Mouse (Mus musculus) gastrocnemius, adult 2 months (tissue): ENCODE measurements at regions not wholly inside any gene's neighbourhood (a gene's known extent, or its start where the extent isn't known, plus 50 kb on each side); places are given as distances from the start of the nearest gene placed in this dataset.

Source experiments
- DNase-seq: peaks from one replicate; pipeline ENCODE4 v3.0.0; 2022
- H3K27ac ChIP-seq: fragments of 200-600 bp; 2 replicates; pipeline ENCODE4 v1.8.1; 2022; ENCODE audit warnings: mild to moderate bottlenecking
- H3K4me3 ChIP-seq: fragments of 200-600 bp; 2 replicates; pipeline ENCODE4 v1.8.1; 2022; ENCODE audit warnings: mild to moderate bottlenecking, moderate library complexity
- CTCF ChIP-seq: fragments of 200-600 bp; IDR thresholded peaks from 2 replicates; pipeline ENCODE4 v1.8.1; 2022; ENCODE audit warnings: antibody characterized with exemption, mild to moderate bottlenecking, moderate library complexity
- intact Hi-C: fragments of 180-260 bp; cut with DNase I; formaldehyde crosslinking; loops from one replicate; pipeline ENCODE4 v1.15.1; 2025

DNA sequence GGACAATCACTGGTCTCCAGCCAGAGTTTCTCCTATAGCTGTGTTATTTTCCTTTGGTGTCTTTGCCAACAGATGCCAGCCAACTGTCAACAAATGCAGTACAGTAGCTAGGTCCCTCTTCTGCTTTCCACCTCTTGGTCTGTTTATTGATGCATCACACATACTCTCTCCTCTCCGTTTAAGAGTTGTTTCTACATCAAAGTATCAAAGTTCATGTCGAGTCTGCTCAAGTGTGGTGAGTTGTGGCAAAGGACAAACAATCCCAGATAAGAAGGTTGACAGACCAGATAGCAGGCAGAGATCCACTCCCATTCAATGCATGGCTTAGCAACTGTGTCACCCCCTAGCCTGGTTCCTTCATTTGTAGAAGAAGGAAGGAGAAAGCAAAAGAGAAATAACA, 123.6 kb downstream of the Chic2 start:
- DNase-seq, result no peak
- TF ChIP-seq CTCF, result no peak
- H3K27ac ChIP-seq, result no peak overlapping the region
- no peak overlapping the region for H3K4me3 ChIP-seq
- intact Hi-C loops, result no loop called here

DNA sequence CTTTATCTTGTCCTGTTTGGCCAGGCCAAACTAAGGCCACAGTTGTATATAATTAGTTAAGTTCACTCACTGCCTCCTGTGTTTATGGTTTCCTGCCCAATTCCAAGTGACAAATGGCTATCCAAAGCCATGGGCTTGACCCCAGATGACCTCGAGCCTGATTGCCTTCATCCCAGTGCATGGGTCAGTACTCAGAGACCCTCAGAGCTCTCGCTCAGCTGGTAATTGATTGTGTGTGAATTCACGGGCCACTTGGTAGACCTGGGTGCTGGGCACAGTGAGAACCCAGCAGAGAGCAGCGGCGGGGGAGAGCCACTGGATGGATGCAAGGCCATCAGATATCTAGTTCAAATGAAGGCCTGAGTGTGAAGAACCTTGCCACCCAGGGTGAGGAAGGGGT, 124.1 kb downstream of the Chic2 start:
- intact Hi-C loops, result no loop called here
- Histone ChIP-seq H3K27ac (no peak overlapping the region), H3K4me3 (no peak overlapping the region)
- no peak for TF ChIP-seq CTCF
- no peak for DNase-seq

DNA sequence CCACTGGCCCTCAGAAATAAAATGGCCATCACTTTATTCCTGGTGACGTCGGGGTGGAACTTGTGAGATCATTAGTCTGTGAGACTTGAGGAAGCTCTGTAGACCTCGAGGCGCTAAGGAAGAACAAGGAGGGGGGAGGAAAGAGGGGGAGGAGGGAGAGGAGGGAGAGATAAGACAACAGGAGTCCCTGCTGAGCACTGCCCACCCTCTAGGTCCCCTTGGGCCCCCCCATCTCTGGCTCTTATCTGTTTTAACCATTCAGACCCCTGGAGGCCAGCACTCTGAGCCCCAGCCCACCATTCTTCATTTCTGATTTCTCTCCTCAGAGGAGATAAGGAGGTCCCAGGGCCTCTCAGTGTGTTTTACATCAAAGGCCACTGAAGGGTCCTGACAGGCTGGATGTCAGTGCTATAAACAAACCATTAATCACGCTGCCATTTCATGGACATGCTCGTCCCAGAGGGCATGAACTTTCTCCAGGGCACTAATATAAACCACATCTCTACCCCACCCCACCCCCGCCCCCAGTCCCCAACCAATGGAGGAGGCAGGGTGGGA, 139.0 kb downstream of the Chic2 start:
- intact Hi-C loops, result no loop called here
- no peak overlapping the region for H3K27ac ChIP-seq
- no peak overlapping the region for H3K4me3 ChIP-seq
- TF ChIP-seq CTCF, result no peak
- no peak for DNase-seq

DNA sequence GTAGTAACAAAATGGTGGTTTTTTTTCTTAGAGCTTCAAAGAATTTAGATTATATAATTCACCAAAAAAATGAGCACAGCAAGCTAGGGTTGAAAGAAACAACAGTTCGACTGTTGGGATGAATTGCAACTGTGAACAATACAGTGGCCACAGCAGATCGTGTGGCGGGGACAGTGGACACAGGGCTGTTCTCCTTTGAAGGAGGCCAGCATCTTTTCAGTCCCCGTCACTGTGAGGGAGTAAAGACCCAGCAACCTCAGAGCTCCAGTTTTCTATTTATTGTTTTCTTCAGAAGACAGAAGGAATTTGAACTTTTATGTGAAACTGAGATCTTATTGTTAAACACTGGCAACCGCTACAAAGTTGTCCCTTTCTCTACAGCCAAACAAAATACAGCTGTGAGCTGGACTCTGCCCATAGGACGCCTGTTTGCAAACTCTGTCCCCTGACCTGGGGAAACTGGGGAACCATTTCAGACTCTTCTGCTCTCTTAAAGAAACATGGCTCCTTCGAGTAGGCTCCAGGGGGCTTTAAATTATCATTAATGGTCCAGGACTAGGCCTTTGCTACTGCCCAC, 139.6 kb downstream of the Chic2 start:
- intact Hi-C loops, result no loop called here
- TF ChIP-seq CTCF, result no peak
- DNase-seq, result no peak
- no peak overlapping the region; the same call in 1 of the 2 replicates for H3K27ac ChIP-seq
- H3K4me3 ChIP-seq, result no peak overlapping the region

DNA sequence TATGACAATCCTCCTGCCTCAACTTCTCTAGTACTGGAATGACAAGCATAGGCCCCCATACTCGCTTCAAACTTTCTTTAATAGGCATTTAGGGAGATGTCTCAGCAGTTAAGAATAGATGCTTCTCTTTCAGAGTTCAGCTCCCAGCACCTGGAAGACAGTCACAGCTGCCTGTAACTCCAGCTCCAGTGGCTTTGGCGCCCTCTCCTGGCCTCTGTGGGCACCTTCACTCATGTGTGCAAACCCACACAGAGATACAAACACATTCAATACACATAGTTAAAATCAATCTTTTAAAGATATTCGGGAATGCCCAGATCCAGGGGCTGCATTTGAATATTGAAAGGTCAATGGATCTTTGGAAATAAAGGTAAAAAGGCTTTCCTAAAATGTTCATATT, 140.2 kb downstream of the Chic2 start:
- DNase-seq, result no peak
- intact Hi-C loops, result no loop called here
- peak; percentile 43 for TF ChIP-seq CTCF
- no peak overlapping the region for H3K4me3 ChIP-seq
- H3K27ac ChIP-seq, result no peak overlapping the region

DNA sequence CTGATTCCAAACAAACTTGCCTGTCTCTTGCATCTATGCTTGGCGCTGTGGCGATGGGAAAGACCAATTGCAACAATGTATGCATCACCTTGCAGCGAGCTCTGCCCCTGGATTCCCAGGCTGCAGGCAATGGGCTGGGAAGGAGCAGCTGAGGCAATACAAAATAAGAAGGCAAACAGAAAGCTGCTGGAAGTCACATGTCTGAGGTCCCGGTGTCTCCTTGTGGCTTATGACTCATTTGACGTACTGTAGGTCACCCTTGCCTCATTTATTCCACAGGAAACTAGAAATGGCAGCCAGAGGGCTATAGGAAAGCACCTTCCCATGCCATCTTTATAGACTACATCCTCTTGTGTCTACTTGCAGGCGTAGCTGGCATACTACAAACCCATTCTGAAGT, 140.9 kb downstream of the Chic2 start:
- Histone ChIP-seq H3K4me3 (no peak overlapping the region), H3K27ac (no peak overlapping the region)
- no peak for TF ChIP-seq CTCF
- no peak for DNase-seq
- intact Hi-C loops, result no loop called here

DNA sequence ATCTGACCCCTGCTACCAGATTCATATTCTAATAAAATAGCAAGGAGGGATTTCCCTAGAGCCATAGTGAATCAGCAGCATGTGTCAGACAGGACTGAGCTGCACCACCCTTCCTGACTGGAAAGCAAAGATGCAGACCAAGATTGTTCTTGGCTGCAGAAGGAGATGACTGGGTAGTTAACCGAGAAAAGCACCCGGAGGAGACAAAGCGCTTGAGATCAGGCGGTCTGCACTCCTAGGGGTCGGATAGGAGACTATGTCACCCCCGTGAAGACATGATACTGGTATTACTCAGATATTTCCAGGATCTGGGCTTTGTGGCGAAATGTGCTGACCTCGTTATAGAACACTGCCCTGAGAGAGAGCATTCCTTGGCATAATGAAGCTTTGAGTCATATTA, 147.4 kb downstream of the Chic2 start:
- H3K27ac ChIP-seq, result peak overlapping the region; percentile 62
- TF ChIP-seq CTCF, result no peak
- intact Hi-C loops, result no loop called here
- DNase-seq, result peak; percentile 44
- H3K4me3 ChIP-seq, result no peak overlapping the region

DNA sequence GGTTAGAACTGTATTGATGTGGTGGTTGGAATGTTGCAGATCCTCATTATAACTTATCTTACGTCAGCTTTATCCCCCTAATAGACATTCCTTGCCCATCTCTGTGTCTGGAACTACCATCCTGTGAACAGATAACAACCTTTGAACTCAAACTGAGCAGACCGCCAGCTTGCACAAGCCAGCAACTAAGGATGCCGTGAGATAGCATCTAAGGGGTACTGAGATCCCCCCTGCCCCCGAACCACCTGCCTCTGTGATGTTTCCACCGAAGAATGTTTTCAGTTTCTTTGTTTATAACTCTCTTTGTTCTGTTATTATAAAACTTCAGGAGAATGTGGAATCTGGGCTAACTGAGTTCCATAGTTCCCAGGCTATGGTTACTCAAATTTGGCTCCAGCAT, 151.3 kb downstream of the Chic2 start:
- TF ChIP-seq CTCF, result no peak
- no peak for DNase-seq

DNA sequence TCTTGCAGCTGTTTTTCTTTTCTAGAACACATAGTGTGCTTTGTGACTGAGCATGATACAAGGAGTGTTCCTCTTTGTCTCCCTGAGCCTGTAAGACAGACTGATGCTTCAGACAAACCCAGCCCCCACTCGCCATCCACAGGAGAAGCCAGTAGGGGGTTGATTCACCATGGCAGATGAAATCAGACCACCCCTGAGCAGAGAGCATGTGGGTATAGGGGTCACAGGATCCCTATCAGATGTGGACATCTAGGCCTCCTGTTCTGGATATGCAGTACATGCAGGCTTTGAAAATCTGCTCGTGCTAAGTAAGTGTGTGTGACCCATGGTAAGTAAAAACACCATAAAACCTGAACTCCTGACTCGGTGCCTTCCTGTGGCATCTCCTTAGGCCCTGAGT, 153.0 kb downstream of the Chic2 start:
- TF ChIP-seq CTCF, result no peak
- DNase-seq, result no peak
- intact Hi-C loops, result no loop called here
- Histone ChIP-seq H3K4me3 (no peak overlapping the region), H3K27ac (no peak overlapping the region)

More for the DNA sequence above, 151.3 kb downstream of the Chic2 start:
- Histone ChIP-seq H3K4me3 (no peak overlapping the region), H3K27ac (no peak overlapping the region)
- intact Hi-C loops, result no loop called here

DNA sequence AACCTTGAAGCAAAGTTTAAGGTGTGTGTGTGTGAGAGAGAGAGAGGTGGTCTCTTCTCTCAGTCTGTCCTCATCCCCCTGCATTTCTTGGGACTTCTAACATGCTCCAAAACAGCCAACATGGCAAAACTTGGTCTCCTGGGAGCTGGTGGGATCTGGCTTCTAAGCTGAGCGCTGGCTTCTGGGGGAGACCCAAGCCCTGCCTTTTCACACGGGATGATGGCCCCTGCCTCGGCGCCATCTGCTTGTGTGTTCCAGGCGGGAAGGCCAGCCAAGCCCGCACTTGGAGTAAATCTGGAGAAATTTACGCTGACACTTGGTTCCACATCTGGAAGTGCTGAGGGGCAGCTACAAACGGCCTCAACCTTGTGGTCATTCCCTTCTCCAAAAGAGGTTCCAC, 155.6 kb downstream of the Chic2 start:
- intact Hi-C loops, result no loop called here
- no peak for TF ChIP-seq CTCF
- Histone ChIP-seq H3K27ac (no peak overlapping the region), H3K4me3 (no peak overlapping the region)
- peak; percentile 43 for DNase-seq

DNA sequence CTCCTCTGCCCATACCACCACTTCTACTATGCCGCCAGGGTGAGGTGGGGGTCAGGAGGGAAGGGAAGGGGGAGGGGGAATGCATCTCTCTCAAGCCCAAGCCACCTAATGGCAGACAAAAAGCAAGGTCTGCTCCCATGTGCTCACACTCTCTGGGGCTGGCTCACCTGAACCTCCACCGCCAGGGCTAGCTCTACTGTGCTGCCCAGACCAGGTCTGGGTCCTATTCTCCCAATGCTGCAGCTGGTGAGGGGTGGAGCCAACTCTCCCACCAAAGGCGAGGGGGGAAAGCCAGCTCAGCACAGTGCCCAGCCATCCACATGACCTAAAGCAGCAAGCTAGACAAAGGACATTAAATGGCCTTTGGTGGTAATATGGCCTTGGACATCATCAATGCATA, 158.6 kb downstream of the Chic2 start:
- DNase-seq, result no peak
- no peak for TF ChIP-seq CTCF
- Histone ChIP-seq H3K4me3 (no peak overlapping the region), H3K27ac (no peak overlapping the region)
- intact Hi-C loops, result no loop called here

DNA sequence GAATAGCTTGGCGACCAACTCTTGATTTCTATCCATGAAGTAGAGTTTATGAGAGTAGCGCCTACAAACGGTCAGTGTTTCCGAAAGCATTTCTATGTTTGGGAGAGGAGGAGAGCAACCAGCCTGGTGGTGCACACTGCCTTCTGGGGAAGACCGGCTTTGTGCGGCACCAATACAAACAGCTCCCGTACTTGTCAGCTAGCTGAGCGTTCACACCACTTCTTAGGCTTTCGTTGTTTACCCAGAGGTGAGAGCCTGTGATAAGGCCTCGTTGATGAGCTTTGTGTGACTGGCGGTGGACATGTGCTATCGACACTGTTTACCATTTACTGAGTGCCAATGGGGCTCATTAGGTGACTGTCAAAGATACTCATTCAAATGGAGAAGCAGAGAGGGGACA, 162.0 kb downstream of the Chic2 start:
- H3K4me3 ChIP-seq, result no peak overlapping the region
- DNase-seq, result no peak
- no peak overlapping the region for H3K27ac ChIP-seq
- intact Hi-C loops, result no loop called here
- TF ChIP-seq CTCF, result no peak

DNA sequence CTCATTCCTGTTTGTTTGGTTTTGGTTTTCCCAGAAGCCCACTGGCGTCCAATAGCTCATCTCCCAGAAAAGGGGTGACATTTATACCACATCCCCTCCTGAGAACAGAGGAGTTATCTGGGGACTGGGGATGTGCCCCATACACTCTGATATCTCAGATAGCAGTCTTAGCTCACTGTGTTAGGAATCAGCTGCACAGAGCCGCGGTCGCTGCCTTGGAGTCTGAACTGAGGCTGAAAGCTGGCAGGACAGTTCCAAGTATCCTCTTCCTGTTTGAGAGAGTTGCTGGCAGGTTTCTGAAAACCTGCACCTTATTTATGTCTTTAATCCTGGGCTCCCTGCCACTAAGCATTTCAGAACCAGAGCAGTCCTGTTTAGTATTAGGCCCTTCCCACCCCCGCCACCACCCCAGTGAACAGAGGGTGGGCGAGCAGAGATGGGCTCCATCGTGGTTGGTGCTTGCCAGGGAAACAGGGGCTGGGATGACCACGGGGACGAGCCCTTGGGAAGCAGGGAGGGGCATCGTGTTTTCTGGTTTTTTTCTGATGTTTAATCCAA, 163.8 kb downstream of the Chic2 start:
- Histone ChIP-seq H3K27ac (peak overlapping the region; percentile 48), H3K4me3 (no peak overlapping the region)
- peak; percentile 43 for DNase-seq
- TF ChIP-seq CTCF, result no peak
- intact Hi-C loops, result no loop called here

DNA sequence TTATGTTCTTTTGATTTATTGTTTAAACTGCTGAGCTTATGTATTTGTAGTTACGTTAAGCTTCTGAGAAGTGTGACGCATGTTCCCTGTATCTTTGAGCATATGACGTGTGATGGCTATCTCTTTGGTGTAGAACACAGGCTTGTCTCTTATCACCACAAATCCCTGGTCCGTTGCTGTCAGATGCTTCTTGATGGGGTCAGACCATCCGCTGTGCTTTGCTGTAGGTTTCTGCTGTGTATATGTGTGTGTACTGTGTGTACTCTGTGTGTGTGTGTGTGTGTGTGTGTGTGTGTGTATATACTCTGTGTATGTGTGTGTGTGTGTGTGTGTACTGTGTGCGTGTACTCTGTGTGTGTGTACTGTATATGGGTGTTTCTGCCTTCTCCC, 164.5 kb downstream of the Chic2 start:
- intact Hi-C loops, result no loop called here
- Histone ChIP-seq H3K4me3 (no peak overlapping the region), H3K27ac (no peak overlapping the region)
- no peak for TF ChIP-seq CTCF
- no peak for DNase-seq
